8 mouse cellular contexts compared by ENCODE assay signal in the genomic region with DNA sequence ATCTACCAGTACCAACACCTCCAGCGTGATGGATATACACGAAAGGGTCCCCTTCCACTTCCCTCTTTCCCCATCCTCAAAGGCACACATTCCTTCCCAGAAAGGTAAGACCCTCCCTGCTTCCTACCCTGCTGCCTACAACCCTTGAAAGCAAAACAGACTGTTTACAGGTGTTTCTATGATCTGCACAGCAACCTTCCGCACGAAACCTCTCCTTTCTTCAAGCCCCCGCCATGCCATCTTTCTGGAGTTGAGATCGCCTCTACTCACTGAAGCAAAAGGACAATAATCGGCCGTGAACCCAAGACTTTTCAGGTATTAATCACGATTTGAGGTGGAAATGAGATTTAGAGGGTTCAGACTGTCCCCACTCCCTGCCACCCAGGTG. TPM values are rescaled to one million over a fixed set of nuclear protein-coding genes. Genes with fewer than 3 reads are reported as not detected.
DNase-seq lines count a peak whose midpoint lies in the region; ATAC-seq and TF ChIP-seq lines count a peak whose summit lies in the region.

No protein-coding gene starts in this region.

- no peak overlapping the region for H3K27ac ChIP-seq in limb, embryonic 15.5 days
- no peak overlapping the region for H3K27ac ChIP-seq in stomach, postnatal 0 days (replicated peaks)

- peak overlapping the region; percentile 73 for H3K4me2 ChIP-seq in limb, embryonic 15.5 days
- peak overlapping the region; percentile 78 for H3K4me2 ChIP-seq in stomach, postnatal 0 days (replicated peaks; ENCODE audit: low read depth)

- TF ChIP-seq CTCF in stomach, postnatal 0 days (IDR thresholded peaks at IDR 0.05; ENCODE audit: low read depth), result no peak

- no peak for ATAC-seq in megakaryocyte, adult 5-6 weeks (ENCODE audit: poor library complexity, severe bottlenecking)
- ATAC-seq in limb, embryonic 15.5 days (ENCODE audit: insufficient number of reproducible peaks, low FRiP score, low TSS enrichment, low read depth), result no peak
- no peak for ATAC-seq in stomach, postnatal 0 days (ENCODE audit: low FRiP score, low TSS enrichment)

- peak; percentile 26 for DNase-seq in cerebellum, adult 9-11 months
- DNase-seq in cerebellum, adult 9-10 months, result no peak
- no peak for DNase-seq in stomach, postnatal 0 days (ENCODE audit: low spot score)
- no peak for DNase-seq in yolk sac, embryonic 10.5 days (ENCODE audit: low spot score)
- DNase-seq in urinary bladder, postnatal 10 days (ENCODE audit: low spot score), result no peak

- 52% methylated on average over 9 of the region's 9 CpGs for WGBS in limb, embryonic 15.5 days
- WGBS in stomach, postnatal 0 days, result 47% methylated on average over 9 of the region's 9 CpGs

- no peak for TF ChIP-seq EP300 in stomach, postnatal 0 days (optimal IDR thresholded peaks at IDR 0.05)

- peaks cover 8% of the 10 kb centered on the region for H3K9me3 ChIP-seq in megakaryocyte, embryonic 14.5 days
- no peaks in the 10 kb centered on the region for H3K9me3 ChIP-seq in limb, embryonic 15.5 days
- no peaks in the 10 kb centered on the region for H3K9me3 ChIP-seq in stomach, postnatal 0 days (ENCODE audit: control insufficient read depth, low read length)

- H3K9ac ChIP-seq in limb, embryonic 15.5 days, result peak overlapping the region; percentile 55
- no peak overlapping the region; the same call in 1 of the 2 replicates for H3K9ac ChIP-seq in stomach, postnatal 0 days (ENCODE audit: low read length)

- H3K4me1 ChIP-seq in megakaryocyte, embryonic 14.5 days, result peaks cover 15% of the 10 kb centered on the region
- peaks cover 6% of the 10 kb centered on the region; the same call in 1 of the 2 replicates for H3K4me1 ChIP-seq in limb, embryonic 15.5 days
- no peaks in the 10 kb centered on the region for H3K4me1 ChIP-seq in stomach, postnatal 0 days (replicated peaks; ENCODE audit: control insufficient read depth, insufficient read depth)

- peaks cover 33% of the 10 kb centered on the region for H3K36me3 ChIP-seq in megakaryocyte, embryonic 14.5 days (replicated peaks; ENCODE audit: low read length)
- peaks cover 11% of the 10 kb centered on the region; the same call in 1 of the 2 replicates for H3K36me3 ChIP-seq in limb, embryonic 15.5 days
- H3K36me3 ChIP-seq in stomach, postnatal 0 days (ENCODE audit: control insufficient read depth, insufficient read depth, low read length), result no peaks in the 10 kb centered on the region

- peak overlapping the region; percentile 95 for H3K4me3 ChIP-seq in megakaryocyte, embryonic 14.5 days (replicated peaks)
- peak overlapping the region; percentile 62 for H3K4me3 ChIP-seq in limb, embryonic 15.5 days
- H3K4me3 ChIP-seq in stomach, postnatal 0 days (ENCODE audit: low read depth, low read length), result peak overlapping the region; percentile 57

- no peaks in the 10 kb centered on the region for H3K27me3 ChIP-seq in megakaryocyte, embryonic 14.5 days (replicated peaks)
- H3K27me3 ChIP-seq in limb, embryonic 15.5 days, result no peaks in the 10 kb centered on the region
- no peaks in the 10 kb centered on the region for H3K27me3 ChIP-seq in stomach, postnatal 0 days (ENCODE audit: control insufficient read depth, insufficient read depth, low read length)

RNA-seq across cellular contexts. Expression of a gene that starts 0.6 kb away (rescaled TPM):
- 0.64 TPM in 1 of 2 replicates, not detected in the other for polyA plus RNA-seq in megakaryocyte, embryonic 14.5 days (2012; ENCODE audit: insufficient read depth, low replicate concordance)
- total RNA-seq in megakaryocyte, adult 5-6 weeks (2015), result 1.2 and 1.3 TPM in 2 replicates
- total RNA-seq in megakaryocyte, adult 5-6 weeks (2017), result 1.2 and 1.4 TPM in 2 replicates
- 4.8 and 5.6 TPM in 2 replicates for polyA plus RNA-seq in limb, embryonic 15.5 days (2015; fragmentation: Nextera tagmentation; extraction: Ambion mirVana)
- 1.1 and 1.2 TPM in 2 replicates for polyA plus RNA-seq in stomach, postnatal 0 days (2015; fragmentation: Nextera tagmentation; extraction: Ambion mirVana)

RNA-seq across cellular contexts. Expression of a gene that starts 7.0 kb away (rescaled TPM):
- not detected in 2 replicates for polyA plus RNA-seq in megakaryocyte, embryonic 14.5 days (2012; ENCODE audit: insufficient read depth, low replicate concordance)
- total RNA-seq in megakaryocyte, adult 5-6 weeks (2015), result 2.0 and 2.2 TPM in 2 replicates
- total RNA-seq in megakaryocyte, adult 5-6 weeks (2017), result 1.7 and 3.1 TPM in 2 replicates
- 6.7 and 7.6 TPM in 2 replicates for polyA plus RNA-seq in limb, embryonic 15.5 days (2015; fragmentation: Nextera tagmentation; extraction: Ambion mirVana)
- polyA plus RNA-seq in stomach, postnatal 0 days (2015; fragmentation: Nextera tagmentation; extraction: Ambion mirVana), result 2.0 and 2.4 TPM in 2 replicates

RNA-seq across cellular contexts. Expression of a gene that starts 36.9 kb away (rescaled TPM):
- polyA plus RNA-seq in megakaryocyte, embryonic 14.5 days (2012; ENCODE audit: insufficient read depth, low replicate concordance), result 0.62 TPM in 1 of 2 replicates, not detected in the other
- total RNA-seq in megakaryocyte, adult 5-6 weeks (2015), result 4.8 and 5.6 TPM in 2 replicates
- total RNA-seq in megakaryocyte, adult 5-6 weeks (2017), result 9.0 and 9.1 TPM in 2 replicates
- 14.2 and 14.3 TPM in 2 replicates for polyA plus RNA-seq in limb, embryonic 15.5 days (2015; fragmentation: Nextera tagmentation; extraction: Ambion mirVana)
- 5.3 and 5.4 TPM in 2 replicates for polyA plus RNA-seq in stomach, postnatal 0 days (2015; fragmentation: Nextera tagmentation; extraction: Ambion mirVana)

RNA-seq across cellular contexts. Expression of a gene that starts 53.5 kb away (rescaled TPM):
- polyA plus RNA-seq in megakaryocyte, embryonic 14.5 days (2012; ENCODE audit: insufficient read depth, low replicate concordance), result 0.04 TPM in 1 of 2 replicates, not detected in the other
- 2.0 and 3.1 TPM in 2 replicates for total RNA-seq in megakaryocyte, adult 5-6 weeks (2015)
- 4.3 and 4.8 TPM in 2 replicates for total RNA-seq in megakaryocyte, adult 5-6 weeks (2017)
- polyA plus RNA-seq in limb, embryonic 15.5 days (2015; fragmentation: Nextera tagmentation; extraction: Ambion mirVana), result 12.4 and 12.7 TPM in 2 replicates
- 2.9 and 3.4 TPM in 2 replicates for polyA plus RNA-seq in stomach, postnatal 0 days (2015; fragmentation: Nextera tagmentation; extraction: Ambion mirVana)

RNA-seq across cellular contexts. Expression of a gene that starts 55.2 kb away (rescaled TPM):
- polyA plus RNA-seq in megakaryocyte, embryonic 14.5 days (2012; ENCODE audit: insufficient read depth, low replicate concordance), result not detected in 2 replicates
- total RNA-seq in megakaryocyte, adult 5-6 weeks (2015), result 1.5 and 1.7 TPM in 2 replicates
- total RNA-seq in megakaryocyte, adult 5-6 weeks (2017), result 0.37 and 2.0 TPM in 2 replicates
- polyA plus RNA-seq in limb, embryonic 15.5 days (2015; fragmentation: Nextera tagmentation; extraction: Ambion mirVana), result 5.9 and 7.0 TPM in 2 replicates
- 2.2 and 2.3 TPM in 2 replicates for polyA plus RNA-seq in stomach, postnatal 0 days (2015; fragmentation: Nextera tagmentation; extraction: Ambion mirVana)
